Mouse (Mus musculus) megakaryocyte-erythroid progenitor cell, adult 5-6 weeks (primary cell): ENCODE results near the gene Clip3. TPM values are rescaled to one million over a fixed set of nuclear protein-coding genes. Genes with fewer than 3 reads are reported as not detected.

Experiments
- ATAC-seq: replicated peaks from 2 replicates; pipeline ENCODE4 v1.8.0; 2016; ENCODE audit warnings: mild to moderate bottlenecking, inconsistent platforms; ENCODE audit not compliant: severe bottlenecking, poor library complexity, low FRiP score, low TSS enrichment
- total RNA-seq, 2 experiments: library from RNA; stranded (forward) in 1 of 2; stranded (reverse) in 1 of 2; fragments of 200-1000, 215-1000 nt in 1 of 2; fragments of >200 nt in 1 of 2; fragmentation: Nextera tagmentation in 1 of 2; gene quantifications; 2 replicates each; pipeline ENCODE4 v1.2.3; 2014 to 2017

Clip3 gene
- total RNA-seq, 2 experiments from 2014 or later, result not detected

GRCm38 (mm10) chr7:30293795-30294194, 2.3 kb downstream of the Clip3 start:
- no peak for ATAC-seq

GRCm38 (mm10) chr7:30294296-30294695, 2.8 kb downstream of the Clip3 start:
- no peak for ATAC-seq

- ATAC-seq, result no peak
These were observed 3.6 kb downstream of the Clip3 start for GRCm38 (mm10) chr7:30295103-30295502.

- no peak for ATAC-seq
These were observed 5.3 kb downstream of the Clip3 start for GRCm38 (mm10) chr7:30296816-30297215.

- no peak for ATAC-seq
These were observed 5.7 kb downstream of the Clip3 start for GRCm38 (mm10) chr7:30297266-30297665.

- ATAC-seq, result peak; percentile 60; the same call in 1 of the 2 replicates
These were observed 9.4 kb downstream of the Clip3 start for GRCm38 (mm10) chr7:30300914-30301313.

- no peak for ATAC-seq
These were observed 14.7 kb downstream of the Clip3 start for GRCm38 (mm10) chr7:30306083-30306779.

- ATAC-seq, result peak; percentile 99
These were observed 16.8 kb downstream of the Clip3 start, which contains the start of gene Alkbh6 for GRCm38 (mm10) chr7:30308076-30309005. Alkbh6 (plus strand) TSS chr7:30308717.

GRCm38 (mm10) chr7:30309395-30310129, 18.0 kb downstream of the Clip3 start:
- ATAC-seq, result no peak

GRCm38 (mm10) chr7:30310136-30310535, 18.6 kb downstream of the Clip3 start:
- no peak for ATAC-seq

GRCm38 (mm10) chr7:30313666-30314320, 22.3 kb downstream of the Clip3 start:
- no peak for ATAC-seq

- no peak for ATAC-seq
These were observed 23.2 kb downstream of the Clip3 start, which contains the start of gene Syne4 for GRCm38 (mm10) chr7:30314721-30315155. Syne4 (plus strand) TSS chr7:30314807.

GRCm38 (mm10) chr7:30315559-30316529, 24.3 kb downstream of the Clip3 start:
- ATAC-seq, result no peak

- no peak for ATAC-seq
These were observed 26.6 kb downstream of the Clip3 start for GRCm38 (mm10) chr7:30318142-30318541.

- no peak for ATAC-seq
These were observed 29.4 kb downstream of the Clip3 start for GRCm38 (mm10) chr7:30320946-30321345.

- ATAC-seq, result peak; percentile 85
These were observed 30.2 kb downstream of the Clip3 start, which contains the start of gene E130208F15Rik for GRCm38 (mm10) chr7:30321539-30322284. E130208F15Rik (plus strand) TSS chr7:30321740.

GRCm38 (mm10) chr7:30322285-30322667, 30.7 kb downstream of the Clip3 start:
- peak; percentile 95 for ATAC-seq
